Mouse (Mus musculus) thymus, adult 2 months (tissue): ENCODE results near the gene Lekr1.

ENCODE experiments used
- CTCF ChIP-seq: fragments of 200-500 bp; IDR thresholded peaks from 2 replicates; pipeline ENCODE4 v1.5.1; 2012; ENCODE audit warnings: mild to moderate bottlenecking, control low read depth, low read length, moderate library complexity, borderline replicate concordance; ENCODE audit not compliant: control insufficient read depth, poor library complexity, insufficient read depth; ENCODE audit errors: extremely low read depth
- POLR2A ChIP-seq: fragments of 200-500 bp; IDR thresholded peaks from 2 replicates; pipeline ENCODE4 v1.6.1; 2012; ENCODE audit warnings: mild to moderate bottlenecking, low read length, control low read depth, moderate library complexity; ENCODE audit not compliant: control insufficient read depth, poor library complexity, insufficient read depth; ENCODE audit errors: extremely low read depth

GRCm38 (mm10) chr3:65843185-65843552, 177.1 kb downstream of the Lekr1 start:
- TF ChIP-seq CTCF = no peak
- no peak for TF ChIP-seq POLR2A
